Mouse (Mus musculus) frontal cortex, postnatal 10 days (tissue): ENCODE measurements around the gene Zfp384.
"Not testable (repeated sequence)": the region's sequence is repeated elsewhere in the genome, so short reads cannot be mapped to it uniquely, and the experiment has no call there.

Source experiments
- DNase-seq, 2 experiments: peaks; one replicate each; pipeline ENCODE4 v3.0.0; 2022; ENCODE audit warnings: low spot score in 2 of 2, mixed read lengths in 1 of 2

Zfp384 gene

DNA sequence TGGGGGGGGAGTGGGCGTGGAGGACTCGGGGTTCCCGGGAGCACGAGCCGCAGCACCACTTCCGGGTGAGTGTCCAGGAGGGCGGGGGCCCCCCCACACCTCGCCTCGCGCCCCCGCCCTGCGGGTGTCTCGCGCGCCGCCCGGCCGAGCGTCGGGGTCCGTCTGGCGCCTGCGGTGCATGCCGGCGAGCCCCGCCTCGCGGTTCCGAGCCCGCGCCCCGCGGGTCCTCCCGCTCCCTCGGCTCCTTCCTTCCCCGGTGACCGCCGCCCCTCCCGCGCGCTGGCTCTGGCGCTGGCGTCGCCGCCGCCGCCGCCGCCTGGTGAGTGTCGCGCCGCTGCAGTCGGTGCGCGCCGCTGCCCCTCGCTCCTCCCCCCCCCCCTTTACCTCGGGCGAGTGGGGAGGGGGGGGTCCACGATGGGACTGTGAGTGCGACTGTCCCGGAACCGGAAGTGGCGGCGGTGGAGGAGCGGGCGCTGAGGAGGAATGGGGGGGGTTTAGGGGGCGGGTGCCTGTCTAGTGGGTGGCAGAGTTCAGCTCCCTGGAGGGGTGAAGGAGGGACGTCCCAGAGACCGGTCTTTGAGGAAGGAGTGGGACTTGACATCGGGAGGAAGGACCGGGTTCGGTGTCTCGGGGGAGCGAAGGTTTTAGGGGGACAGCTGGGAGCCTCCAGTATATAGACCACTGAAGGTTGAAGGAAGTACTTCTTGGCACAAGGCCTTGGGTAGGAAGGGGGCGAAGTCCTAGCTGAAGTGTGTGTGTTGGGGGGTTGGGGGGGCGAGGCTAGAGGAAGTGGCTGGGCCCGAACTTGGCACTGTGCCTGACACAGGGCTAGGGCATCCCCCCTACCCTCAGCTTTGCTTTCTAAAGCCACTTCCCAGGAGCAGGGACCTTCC is 482 bp downstream of the Zfp384 start:
- peak; percentile 69 to 73 for DNase-seq

DNA sequence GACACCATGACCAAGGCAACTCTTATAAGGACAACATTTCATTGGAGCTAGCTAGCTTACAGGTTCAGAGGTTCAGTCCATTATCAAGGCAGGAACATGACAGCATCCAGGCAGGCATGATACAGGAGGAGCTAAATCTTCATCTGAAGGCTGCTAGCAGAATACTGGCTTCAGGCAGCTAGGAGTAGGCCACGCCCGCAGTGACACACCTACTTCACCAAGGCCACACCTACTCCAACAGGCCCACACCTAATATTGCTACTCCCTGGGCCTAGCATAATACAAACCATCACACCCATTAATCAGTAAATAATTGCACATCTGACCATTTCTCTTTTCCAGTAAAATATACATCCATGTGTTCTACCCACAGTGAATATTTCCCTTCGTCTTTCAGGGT is 8.7 kb downstream of the Zfp384 start:
- no peak for DNase-seq

DNA sequence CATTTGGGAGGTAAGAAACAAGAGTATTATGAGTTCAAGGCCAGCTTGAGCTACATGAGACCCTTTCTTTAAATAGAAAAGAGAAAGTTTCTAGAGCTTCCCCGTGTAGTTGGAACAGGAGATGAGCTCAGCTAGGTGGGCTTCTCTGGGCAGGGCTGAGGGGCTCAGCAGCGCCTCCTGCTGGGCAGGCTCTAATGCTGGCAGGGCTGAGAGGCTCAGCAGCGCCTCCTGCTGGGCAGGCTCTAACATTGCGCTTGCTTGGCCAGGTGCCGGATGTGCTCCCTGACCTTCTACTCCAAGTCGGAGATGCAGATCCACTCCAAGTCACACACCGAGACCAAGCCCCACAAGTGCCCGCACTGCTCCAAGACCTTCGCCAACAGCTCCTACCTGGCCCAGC is 21.6 kb downstream of the Zfp384 start:
- not testable (repeated sequence) for DNase-seq

DNA sequence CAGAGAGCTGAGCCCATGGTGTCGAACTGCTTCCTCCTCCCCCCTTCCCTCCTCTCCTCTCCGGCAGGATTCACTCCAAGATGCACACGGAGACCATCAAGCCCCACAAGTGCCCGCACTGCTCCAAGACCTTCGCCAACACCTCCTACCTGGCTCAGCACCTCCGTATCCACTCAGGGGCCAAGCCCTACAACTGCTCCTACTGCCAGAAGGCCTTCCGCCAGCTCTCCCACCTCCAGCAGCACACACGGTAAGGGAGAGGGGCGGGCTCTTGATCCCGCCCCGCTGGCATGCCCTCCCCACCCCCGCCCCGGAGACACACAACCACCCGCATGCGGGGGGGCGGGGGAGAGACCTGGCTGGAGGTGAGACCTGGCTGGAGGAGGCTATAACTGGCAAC is 22.7 kb downstream of the Zfp384 start:
- DNase-seq, result no peak

DNA sequence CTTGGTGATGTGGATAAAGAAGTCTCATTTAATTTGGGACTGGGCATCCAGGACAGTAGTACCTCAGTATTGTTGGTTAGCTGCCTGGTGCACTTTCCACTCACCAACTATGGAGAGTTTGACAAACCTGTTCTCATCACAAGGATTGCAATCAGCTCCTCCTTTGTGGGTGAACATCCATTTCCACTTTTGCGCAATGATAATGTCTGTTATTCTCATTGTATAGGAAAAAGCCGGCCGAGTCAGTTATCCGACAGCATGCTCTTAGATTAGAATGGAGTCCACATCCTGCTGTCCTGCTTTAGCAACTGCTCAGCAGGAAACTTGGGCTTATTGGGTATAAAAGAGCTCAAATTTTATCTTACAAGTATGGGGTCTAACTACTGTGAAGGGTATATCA is 29.7 kb downstream of the Zfp384 start:
- DNase-seq, result no peak

DNA sequence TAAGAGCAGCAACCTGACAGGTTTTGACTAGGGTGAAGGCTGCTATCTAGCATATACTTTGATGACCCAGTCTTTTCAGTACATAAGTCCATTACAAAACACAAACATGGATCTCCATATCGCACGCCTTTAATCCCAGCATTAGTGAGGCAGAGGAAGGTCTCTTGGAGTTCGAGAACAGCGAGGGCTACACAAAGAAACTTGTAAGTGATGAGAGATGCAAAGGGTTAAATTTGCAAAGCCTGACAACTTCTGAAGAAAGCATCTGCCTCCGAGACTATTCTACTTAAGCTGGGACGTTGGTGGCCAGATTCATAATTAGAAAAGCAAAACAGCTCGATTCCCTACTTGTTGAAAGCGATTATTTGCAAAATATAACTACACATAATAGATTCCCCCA is 30.2 kb downstream of the Zfp384 start:
- no peak for DNase-seq

DNA sequence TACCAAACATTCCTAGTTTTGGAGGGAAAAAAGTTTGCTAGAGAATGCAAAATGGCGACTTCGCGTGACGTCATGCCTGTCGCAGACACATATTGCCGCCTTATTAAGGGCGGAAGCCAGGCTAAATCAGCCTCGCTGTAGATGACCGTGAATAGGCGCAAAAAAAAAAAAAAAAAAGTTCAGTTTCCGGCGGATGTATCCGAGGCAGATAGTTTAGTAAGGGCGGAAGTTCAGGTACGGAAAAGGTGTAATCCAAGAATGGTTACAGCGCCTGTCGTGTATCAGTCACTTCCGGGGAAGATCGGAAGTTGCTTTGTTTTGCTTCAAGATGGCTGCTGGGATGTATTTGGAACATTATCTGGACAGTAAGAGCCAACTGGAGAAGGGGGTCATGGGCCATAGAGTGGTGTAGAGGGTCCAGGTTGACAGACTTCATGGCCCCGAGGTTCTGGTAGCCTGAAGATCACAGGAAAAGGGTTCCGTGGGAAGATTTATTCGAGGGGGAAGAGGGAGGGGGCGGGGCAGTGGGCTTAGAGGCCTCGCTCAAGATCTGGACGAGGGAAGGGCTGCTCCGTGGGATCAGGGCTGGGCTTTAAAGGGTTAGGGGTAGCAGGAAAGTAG is 30.7 kb downstream of the Zfp384 start, which contains the start of gene Ing4:
Gene Ing4, plus strand, starts transcription at position 228 of the 621 bp plus-strand sequence.
- peak; percentile 87 to 88 for DNase-seq

DNA sequence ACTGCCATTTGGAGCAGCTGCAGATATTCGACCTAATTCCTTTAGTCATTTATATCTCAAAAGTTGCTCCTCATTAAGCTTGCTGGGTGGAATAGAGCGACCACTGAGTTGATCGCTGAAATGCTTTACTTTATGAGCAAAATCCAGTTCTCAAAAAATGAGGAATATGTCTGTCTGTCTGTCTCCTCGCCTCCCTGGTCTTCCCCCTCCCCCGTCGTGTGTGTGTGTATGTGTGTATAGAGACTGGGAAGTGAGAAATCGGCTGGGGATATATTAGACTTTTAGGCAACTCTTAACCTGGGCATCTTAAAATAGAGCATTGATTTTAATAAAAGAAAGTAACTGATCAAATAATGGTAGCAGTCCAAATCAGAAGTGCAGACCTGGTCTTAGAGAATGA is 31.3 kb downstream of the Zfp384 start:
- DNase-seq, result no peak

DNA sequence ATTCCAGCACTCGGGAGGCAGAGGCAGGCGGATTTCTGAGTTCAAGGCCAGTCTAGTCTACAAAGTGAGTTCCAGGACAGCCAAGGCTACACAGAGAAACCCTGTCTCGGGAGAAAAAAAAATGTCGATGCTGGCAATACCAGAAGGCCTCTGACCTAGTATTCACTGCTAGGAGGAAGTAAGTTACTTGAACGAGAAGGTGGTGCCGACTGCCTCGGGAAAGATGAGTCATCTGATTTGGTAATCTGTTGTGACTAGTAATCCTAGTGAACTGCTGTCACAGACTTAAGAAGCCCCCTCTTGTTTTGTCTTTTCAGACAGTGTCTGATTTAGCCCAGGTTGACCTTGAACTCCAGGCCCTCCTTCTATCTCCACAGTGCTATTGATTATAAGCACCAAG is 32.1 kb downstream of the Zfp384 start:
- no peak for DNase-seq

DNA sequence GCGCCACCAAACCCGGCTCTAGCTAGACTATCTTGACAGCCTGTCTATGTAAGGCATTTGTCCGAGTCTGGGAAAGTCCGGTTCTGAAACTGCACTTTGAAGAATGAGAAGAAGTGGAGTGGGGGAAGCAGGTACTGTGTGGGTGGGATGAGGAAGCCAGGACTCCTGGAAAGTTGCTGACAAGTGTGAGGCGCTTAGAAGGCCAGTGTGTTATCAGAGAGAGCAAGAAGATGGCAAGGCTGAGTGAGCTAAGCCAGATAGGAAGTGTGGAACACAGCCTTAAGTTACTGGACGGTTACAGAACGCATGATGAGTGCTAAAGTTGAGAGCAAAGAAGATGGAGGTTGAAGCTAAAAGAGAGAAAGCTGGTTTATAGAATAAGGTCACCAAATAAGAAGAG is 33.1 kb downstream of the Zfp384 start:
- DNase-seq, result no peak

DNA sequence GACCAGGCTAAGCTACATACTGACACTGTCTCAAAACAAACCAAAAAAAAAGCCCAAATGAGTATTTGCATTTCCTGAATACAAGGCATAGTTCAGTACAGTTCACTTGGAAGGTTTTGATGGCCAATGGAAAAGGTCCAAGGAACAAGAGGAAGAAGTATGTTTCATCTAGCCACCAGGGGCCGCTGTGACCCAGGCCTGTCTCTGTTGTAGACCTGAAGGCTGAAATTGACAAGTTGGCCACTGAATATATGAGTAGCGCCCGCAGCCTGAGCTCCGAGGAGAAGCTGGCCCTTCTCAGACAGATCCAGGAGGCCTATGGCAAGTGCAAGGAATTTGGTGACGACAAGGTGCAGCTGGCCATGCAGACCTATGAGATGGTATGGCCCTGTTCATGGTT is 37.7 kb downstream of the Zfp384 start:
- DNase-seq, result peak; percentile 62 to 75

DNA sequence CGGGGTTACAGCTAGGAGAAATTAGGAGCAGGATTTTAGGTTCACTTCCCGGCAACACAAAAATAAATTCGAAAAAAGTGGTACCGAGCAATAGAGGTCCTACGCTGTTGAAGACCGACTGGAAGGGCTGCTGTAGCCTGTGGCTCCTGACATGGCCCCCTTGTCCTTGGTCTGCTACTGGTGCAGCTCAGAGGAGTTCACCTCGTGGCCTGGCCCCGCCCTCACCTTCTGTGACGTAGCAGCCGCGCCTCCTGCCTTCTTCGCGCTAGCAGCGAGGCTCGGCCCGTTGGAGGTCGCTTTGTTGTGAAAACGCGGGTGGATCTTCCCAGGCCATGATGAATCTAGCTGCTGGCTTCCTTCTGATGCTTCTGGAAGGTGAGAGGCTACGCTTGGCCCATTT is 40.7 kb downstream of the Zfp384 start, which contains the start of gene Acrbp:
Gene Acrbp, plus strand, starts transcription at position 12 of the 400 bp plus-strand sequence.
- DNase-seq, result no peak

DNA sequence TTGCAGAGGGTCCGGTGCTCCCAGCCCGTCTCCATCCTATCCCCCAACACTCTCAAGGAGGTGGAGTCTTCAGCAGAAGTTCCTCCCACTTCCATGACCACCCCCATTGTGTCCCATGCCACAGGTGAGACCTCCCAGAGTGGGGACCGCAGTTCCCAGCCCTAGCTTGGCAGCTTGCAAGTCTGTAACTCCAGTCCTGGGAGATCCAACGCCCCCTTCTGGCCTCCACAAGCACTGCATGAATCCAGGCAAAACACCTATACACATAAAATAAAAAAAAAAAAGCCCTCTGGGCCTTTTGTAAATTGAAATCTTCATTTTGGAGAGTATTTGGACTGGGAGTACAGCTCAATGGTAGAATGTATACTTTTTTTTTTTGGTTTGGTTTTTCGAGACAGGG is 42.3 kb downstream of the Zfp384 start:
- DNase-seq, result no peak

DNA sequence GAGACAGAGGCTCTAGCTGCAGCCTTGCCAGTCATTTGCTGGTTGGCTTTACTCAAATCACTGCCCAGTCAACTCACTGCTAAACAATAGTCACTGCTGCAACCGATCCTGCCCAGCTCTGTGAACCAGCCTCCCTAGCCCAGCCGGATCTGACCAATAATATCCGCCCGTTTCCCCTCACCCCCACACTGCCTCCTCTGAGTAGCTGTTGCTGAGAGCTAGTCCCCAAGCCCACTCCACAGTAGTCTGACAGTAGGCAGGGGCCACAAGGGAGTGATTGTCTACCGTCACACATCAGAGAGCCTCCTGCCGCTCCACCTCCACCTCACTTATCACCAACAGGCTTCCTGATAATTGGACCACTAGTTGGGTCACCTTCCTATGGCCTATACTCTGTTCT is 52.5 kb downstream of the Zfp384 start:
- no peak for DNase-seq

DNA sequence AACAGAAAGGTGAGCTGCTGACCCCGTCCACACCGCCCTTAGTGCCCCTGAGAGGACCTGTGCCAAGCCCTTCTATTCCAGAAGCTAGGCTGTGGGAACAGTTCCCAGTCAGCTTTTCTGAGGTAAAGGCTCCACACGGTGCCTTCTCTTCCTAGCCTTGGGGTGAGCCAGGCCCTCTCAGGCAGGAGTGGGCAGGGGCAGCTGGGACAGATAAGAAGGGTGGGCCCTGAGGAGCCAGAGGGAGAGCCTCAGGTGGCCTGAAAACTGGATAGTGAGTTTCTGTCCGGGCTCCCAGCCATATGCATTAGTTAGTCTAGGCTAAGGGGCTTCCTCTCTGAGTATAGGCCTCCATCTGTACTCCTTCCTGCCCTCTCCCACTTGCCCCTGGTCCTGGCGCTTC is 53.6 kb downstream of the Zfp384 start:
- no peak for DNase-seq

DNA sequence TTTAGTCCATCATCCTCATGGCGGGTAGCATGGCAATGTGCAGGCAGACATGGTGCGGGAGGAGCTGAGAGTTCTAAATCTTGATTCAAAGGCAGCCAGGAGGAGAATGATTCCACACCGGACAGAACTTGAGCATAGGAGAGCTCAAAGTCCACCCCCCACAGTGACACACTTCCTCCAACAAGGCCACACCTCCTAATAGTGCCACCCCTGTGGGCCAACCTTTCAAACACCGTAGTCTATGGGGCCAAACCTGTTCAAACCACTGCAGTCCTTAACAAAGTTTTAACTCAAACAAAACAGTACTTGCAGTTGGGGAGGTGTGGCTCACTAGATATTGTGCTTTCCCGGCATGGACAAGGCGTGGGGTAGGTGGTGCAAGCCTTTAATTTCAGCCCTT is 55.0 kb downstream of the Zfp384 start:
- no peak for DNase-seq

DNA sequence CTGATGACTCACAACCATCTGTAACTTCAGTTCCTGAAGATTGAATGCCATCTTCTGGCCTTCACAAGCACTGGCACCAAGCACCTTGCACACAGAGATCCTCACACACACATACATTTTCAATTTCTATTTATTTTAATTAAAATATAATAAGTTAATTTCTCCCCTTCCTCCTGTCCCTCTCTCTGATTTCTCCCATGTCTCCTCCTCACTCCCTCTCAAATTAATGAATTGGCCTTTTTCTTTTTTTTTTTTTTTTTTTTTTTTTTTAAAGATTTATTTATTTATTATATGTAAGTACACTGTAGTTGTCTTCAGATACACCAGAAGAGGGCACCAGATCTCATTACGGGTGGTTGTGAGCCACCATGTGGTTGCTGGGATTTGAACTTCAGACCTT is 56.3 kb downstream of the Zfp384 start:
- DNase-seq, result not testable (repeated sequence)

DNA sequence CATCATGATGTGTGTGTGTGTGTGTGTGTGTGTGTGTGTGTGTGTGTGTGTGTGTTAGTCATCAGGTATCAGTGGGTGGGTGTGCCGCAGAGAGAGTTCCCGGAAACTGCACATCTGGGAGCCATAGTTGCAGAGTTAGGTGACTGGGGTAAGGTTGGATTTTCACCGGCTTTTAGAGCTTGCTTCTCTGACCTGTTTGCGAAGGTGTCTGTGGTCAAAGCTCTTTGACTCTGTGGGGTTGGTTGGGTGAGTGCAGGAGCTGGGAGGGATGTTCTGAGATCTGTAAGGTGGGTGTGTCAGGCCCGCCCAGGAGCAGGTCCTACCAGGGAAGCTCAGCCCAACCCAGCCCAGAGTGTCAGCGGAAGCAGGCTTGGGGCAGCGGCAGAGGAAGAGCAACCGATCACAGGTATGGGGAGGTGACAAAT is 58.6 kb downstream of the Zfp384 start, which contains the start of gene Lpar5:
Gene Lpar5, plus strand, starts transcription at position 350 of the 425 bp plus-strand sequence.
- DNase-seq, result no peak

DNA sequence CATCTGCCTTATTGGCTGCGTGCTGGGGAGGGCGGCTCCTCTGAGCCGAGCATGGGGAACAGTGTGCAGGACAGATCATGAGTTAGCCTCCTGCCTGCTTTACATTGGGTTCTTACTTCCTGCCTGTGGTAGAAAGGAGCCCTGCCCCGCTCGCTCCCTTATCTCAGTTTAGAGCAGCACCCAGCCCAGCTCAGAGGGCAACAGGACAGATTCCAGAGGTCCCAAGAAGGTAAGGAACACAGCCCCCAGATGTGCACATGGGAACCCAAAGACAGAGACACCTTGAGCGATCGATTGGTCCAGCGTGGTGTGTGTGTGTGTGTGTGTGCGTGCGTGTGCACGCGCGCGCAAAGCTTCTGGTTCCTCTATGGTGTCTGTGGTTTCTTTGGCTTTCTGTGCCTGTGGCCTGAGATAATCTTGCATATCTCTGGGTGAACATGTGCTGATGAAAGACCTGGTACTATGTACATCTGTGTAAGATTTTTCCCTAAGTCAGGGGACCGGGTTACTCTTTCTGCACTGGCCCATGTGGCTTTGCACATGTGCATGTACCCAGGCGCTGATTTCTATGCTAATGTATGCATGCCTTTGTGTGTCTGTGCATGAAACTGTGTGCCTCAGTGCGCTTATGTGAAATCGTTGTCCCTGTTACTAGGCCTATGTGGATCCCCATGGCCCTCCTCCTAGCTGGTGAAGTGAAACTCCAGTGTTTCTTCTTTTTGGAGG is 62.4 kb downstream of the Zfp384 start:
- DNase-seq, result no peak

DNA sequence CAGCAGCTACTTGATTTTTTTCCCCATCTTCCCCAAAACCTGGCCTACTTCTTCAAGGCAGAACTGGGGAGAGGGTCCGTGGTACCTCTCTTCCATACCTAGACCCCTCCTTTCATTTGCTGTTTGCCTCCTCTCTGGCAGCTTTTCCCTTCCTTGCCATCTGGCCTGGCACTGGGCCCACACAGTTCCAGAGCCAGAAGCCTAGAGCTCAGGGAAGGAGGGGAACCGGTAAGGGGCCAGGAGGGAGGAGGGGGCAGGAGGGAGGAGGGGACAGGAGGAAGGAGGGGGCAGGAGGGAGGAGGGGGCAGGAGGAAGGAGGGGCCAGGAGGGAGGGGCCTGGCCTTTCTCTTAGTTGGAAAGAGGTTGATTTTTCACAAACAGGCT is 62.9 kb downstream of the Zfp384 start:
- peak; percentile 61 to 68 for DNase-seq

DNA sequence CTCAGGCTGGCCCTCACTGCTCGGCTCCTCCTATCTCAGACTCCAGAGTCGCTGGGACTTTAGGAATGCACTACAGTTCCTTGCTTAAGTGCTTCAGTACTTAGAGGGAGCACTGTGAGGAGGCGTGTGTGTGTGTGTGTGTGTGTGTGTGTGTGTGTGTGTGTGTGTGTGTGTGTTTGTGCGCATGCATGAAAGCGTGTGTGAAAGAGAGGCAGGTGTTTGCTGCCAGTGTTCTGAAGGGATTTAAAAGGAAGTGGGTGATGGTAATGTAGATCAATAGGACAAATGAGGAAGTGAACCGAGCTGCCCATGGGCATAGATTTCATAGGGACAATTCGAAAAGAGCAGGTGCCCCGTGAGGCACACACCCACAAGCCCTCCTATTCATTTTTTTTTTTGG is 64.9 kb downstream of the Zfp384 start:
- DNase-seq, result no peak

DNA sequence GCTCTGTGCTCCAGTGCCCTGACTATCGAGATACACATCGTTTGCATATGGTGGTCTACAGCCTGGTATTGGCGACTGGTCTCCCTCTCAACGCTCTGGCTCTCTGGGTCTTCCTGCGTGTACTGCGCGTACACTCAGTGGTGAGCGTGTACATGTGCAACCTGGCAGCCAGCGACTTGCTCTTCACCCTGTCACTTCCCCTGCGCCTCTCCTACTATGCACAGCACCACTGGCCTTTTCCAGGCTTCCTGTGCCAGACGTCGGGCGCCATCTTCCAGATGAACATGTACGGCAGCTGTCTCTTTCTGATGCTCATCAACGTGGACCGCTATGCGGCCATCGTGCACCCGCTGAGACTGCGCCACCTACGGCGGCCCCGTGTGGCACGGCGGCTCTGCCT is 72.4 kb downstream of the Zfp384 start:
- DNase-seq, result no peak
